Mouse (Mus musculus) megakaryocyte-erythroid progenitor cell, adult 5 weeks (primary cell): ENCODE results near the gene Aif1l. TPM values are rescaled to one million over a fixed set of nuclear protein-coding genes. Genes with fewer than 3 reads are reported as not detected.

Experiments
- polyA plus RNA-seq: library from polyadenylated mRNA; stranded (reverse); fragments of >175 nt; gene quantifications from 2 replicates; pipeline ENCODE4 v1.2.3, GENCODE M21; 2012

Gene Aif1l
- 1.2 and 1.8 TPM in 2 replicates for polyA plus RNA-seq

DNA sequence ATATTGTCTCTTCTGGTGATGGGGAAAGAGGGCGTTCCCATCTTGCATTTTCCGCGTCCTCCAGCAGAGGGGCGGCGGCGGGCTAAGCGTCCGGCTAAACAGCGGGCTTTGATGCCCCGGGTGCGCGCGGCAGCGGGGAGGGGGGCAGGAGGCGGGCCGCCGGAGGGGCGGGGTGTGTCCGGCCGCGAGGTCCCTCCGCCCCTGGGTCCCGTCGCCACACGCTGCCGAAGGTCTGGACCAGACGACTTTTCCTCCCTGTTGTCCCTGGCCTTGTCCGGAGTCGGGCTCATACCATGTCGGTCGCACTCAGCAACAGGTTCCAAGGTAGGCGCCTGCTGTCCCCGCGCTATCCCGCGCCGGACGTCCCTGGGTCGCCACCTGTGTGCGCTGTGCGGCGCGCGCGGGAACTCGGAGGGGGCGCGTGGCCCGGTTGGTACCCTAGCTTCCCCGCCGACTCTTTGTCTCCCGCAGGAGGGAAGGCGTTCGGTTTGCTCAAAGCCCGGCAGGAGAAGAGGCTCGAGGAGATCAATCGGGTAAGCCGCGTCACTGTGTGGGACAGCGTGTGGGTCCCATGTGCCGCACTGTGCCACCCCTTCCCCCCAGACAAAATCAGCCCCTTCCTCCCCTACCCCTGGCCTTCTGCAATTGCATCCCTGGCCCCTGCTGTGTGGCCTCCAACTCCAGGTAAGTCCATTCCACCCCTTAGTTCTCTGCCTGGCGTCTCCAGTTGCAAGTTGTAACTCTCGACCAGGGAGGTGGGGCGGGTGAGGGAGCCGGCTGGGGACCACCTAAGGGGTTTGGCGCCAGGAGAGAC lies at the start of gene Aif1l:
Gene Aif1l, plus strand, starts transcription at position 82 of the 814 bp plus-strand sequence.

DNA sequence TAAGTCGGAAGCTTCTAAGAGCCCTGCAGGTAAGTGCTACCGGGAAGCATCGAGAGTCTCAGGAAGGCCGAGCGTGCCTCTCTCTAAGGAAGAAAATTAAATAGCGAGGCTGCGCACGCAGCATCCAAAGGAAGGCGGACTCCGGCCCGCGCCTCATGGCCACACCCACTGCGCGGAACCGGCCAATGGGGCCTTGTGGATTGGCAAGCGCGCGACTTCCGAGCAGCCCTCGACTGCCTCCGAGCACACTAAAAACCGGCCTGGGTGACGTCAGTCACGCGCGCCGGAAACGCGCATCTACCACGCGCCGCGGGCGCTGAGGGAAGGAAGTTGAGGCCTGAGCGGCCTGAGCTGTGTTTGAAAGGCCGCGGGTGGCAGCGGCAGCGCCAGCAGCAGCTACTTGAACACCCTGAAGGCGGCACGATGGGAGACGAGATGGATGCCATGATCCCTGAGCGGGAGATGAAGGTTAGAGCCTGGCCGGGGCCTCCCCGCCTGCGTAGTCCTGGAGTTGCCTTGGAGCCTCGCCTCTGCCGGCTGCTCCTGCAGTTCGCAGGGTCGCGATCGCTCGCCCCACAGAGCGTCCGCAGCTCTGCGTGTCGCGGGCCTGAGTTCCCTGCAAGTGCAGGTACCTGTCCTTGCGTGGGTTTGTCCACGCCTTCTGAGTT lies 24.3 kb downstream of the Aif1l start, which contains the start of gene Nup214:
Gene Nup214, plus strand, starts transcription at position 296 of the 668 bp plus-strand sequence.

Other genes starting within 250 kb of the Aif1l start
- 0.36 and 0.84 TPM in 2 replicates for gene Qrfp, start 139.6 kb upstream of the Aif1l start, polyA plus RNA-seq
- gene Fibcd1, start 104.1 kb upstream of the Aif1l start, polyA plus RNA-seq, result 0.01 and 0.02 TPM in 2 replicates
- gene Lamc3, start 62.8 kb upstream of the Aif1l start, polyA plus RNA-seq, result 0.01 TPM in 1 of 2 replicates, not detected in the other
- gene Nup214, start 24.3 kb downstream of the Aif1l start, polyA plus RNA-seq, result 19.8 and 20.2 TPM in 2 replicates
- 26.4 and 28.2 TPM in 2 replicates for gene Fam78a, start 134.7 kb downstream of the Aif1l start, polyA plus RNA-seq
- 1.3 and 1.8 TPM in 2 replicates for gene Plpp7, start 145.4 kb downstream of the Aif1l start, polyA plus RNA-seq
- 51.0 and 68.3 TPM in 2 replicates for gene Prrc2b, start 200.9 kb downstream of the Aif1l start, polyA plus RNA-seq